Mouse (Mus musculus): ENCODE measurements at regions not wholly inside any gene's neighbourhood (a gene's known extent, or its start where the extent isn't known, plus 50 kb on each side); places are given as distances from the start of the nearest gene placed in this dataset.

DNA sequence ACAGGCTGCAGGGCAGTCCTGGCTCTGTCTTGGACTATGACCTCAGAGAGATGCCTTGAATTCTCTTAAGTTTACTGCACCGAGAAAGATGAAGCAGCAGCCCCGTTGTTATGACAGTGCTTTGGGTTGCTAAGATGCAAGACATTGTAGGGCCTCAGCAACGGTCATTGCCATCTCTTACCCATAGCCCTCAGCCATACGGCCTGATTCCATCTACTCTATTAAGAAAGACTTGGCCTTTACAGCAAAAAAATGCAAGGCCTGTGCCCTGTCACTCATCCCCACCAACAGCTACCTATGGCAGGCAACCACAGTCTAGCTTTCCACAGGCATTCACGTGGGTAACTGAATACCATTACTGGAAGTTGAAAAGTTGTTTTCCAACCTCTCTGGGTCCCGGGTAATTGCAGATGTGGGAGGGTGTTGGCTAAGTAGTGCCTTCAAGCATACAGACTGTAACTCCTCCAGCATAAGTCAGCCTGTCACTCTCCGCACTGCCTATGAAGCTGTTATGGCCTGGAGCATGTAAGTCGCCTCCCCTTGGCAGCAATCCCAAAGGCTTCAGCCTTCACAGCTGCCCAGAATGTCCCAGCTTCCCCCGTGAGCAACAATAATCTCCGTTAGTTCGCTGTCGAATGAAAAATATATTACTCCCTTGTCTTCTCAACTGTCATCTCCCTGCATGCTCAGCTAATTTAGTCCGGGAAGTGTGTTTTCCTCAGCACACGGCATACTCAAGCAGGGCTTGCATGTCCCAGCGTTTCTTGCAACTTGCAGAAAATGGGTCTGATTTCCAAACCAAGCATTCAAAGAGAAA lies 112.3 kb upstream of the Snx19 start:
- Histone ChIP-seq H3K27ac (ENCODE audit: low read depth) (peak overlapping the region; percentile 35; the same call in 1 of the 2 replicates), H3K9ac (replicated peaks; ENCODE audit: low read depth, low read length) (peak overlapping the region; percentile 47), H3K4me1 (ENCODE audit: control insufficient read depth, insufficient read depth) (peaks cover 9% of the 10 kb centered on the region; the same call in 1 of the 2 replicates), H3K9me3 (replicated peaks; ENCODE audit: control insufficient read depth, low read length) (no peaks in the 10 kb centered on the region), H3K4me3 (ENCODE audit: low read depth, low read length) (peak overlapping the region; percentile 30), H3K27me3 (ENCODE audit: control insufficient read depth, insufficient read depth, low read length) (no peaks in the 10 kb centered on the region), H3K36me3 (replicated peaks; ENCODE audit: control insufficient read depth, insufficient read depth, low read length) (no peaks in the 10 kb centered on the region), H3K4me2 (ENCODE audit: low read depth, low read length) (peak overlapping the region; percentile 63)
- 31% methylated on average over 15 of the region's 15 CpGs for WGBS
- DNase-seq (ENCODE audit: low spot score) (peak; percentile 73), ATAC-seq (ENCODE audit: insufficient read depth, low read depth) (peak; percentile 84)
- TF ChIP-seq EP300 (IDR thresholded peaks at IDR 0.05; ENCODE audit: low read depth) (no peak), CTCF (IDR thresholded peaks at IDR 0.05; ENCODE audit: low read depth) (no peak)

DNA sequence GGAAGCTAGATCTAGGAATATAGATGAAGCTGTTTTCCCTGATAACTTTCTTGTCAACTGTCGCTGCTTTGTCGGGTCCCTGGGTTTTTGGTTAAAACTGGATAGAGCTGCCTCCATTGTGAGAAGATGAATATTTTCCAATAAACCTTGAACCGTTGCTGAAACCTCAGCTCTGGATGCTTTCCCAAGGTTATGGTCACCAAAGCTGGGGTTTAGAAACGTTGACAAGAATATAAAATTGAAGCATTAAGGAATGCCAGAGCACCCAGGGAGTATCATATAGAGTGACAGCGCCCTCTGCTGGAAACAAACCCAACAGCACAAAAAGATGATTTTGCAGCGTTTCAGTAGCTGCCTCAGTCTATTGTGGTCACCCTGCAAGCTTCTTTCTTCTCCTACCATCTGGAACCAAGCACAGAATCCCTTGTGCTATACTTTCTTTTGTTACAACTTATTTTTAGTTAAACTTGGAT lies 111.7 kb upstream of the Snx19 start:
- DNase-seq (ENCODE audit: low spot score) (peak; percentile 59), ATAC-seq (ENCODE audit: insufficient read depth, low read depth) (0 out of 2 replicates have a peak, but pooled peaks have one; percentile 33)
- no peaks in the 10 kb centered on the region for H3K27me3 ChIP-seq (ENCODE audit: control insufficient read depth, insufficient read depth, low read length)
- peak overlapping the region; percentile 63 for H3K4me2 ChIP-seq (ENCODE audit: low read depth, low read length)
- peak; percentile 60 for TF ChIP-seq CTCF (IDR thresholded peaks at IDR 0.05; ENCODE audit: low read depth)
- no peak for TF ChIP-seq EP300 (IDR thresholded peaks at IDR 0.05; ENCODE audit: low read depth)
- WGBS, result 30% methylated on average over 6 of the region's 6 CpGs
- peak overlapping the region; percentile 30 for H3K4me3 ChIP-seq (ENCODE audit: low read depth, low read length)
- H3K4me1 ChIP-seq (ENCODE audit: control insufficient read depth, insufficient read depth), result peaks cover 9% of the 10 kb centered on the region; the same call in 1 of the 2 replicates
- no peaks in the 10 kb centered on the region for H3K9me3 ChIP-seq (replicated peaks; ENCODE audit: control insufficient read depth, low read length)
- H3K9ac ChIP-seq (replicated peaks; ENCODE audit: low read depth, low read length), result peak overlapping the region; percentile 47
- peak overlapping the region; percentile 35; the same call in 1 of the 2 replicates for H3K27ac ChIP-seq (ENCODE audit: low read depth)
- no peaks in the 10 kb centered on the region for H3K36me3 ChIP-seq (replicated peaks; ENCODE audit: control insufficient read depth, insufficient read depth, low read length)

DNA sequence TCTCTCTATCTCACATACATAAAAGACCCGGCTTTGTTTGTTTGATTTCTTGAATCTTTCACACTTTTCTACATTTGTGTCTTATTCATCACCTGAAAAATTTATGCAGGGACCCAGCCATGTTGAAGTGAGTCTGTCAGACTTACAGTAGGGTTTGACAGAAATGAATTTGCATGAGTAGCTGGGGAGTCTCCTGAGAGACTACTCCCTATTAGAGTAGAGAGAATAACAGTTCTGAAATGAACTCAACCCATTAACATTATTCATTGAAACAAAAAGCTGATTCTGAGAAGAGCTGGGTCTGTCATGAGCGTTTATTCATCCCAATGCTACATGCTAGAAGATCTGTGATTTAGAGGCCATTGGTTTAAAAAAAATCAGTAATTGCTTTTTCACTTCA lies 82.0 kb upstream of the Snx19 start:
- no peak for ATAC-seq (ENCODE audit: insufficient read depth, low read depth)

GRCm38 (mm10) chr9:30353965-30354364 lies 72.9 kb upstream of the Snx19 start:
- ATAC-seq (ENCODE audit: insufficient read depth, low read depth), result no peak
- no peak for TF ChIP-seq EP300 (IDR thresholded peaks at IDR 0.05; ENCODE audit: low read depth)
- no peak for TF ChIP-seq CTCF (IDR thresholded peaks at IDR 0.05; ENCODE audit: low read depth)

More for the DNA sequence above, 82.0 kb upstream of the Snx19 start:
- Histone ChIP-seq H3K9me3 (replicated peaks; ENCODE audit: control insufficient read depth, low read length) (no peaks in the 10 kb centered on the region), H3K4me3 (ENCODE audit: low read depth, low read length) (no peak overlapping the region), H3K4me1 (ENCODE audit: control insufficient read depth, insufficient read depth) (no peaks in the 10 kb centered on the region), H3K27me3 (ENCODE audit: control insufficient read depth, insufficient read depth, low read length) (no peaks in the 10 kb centered on the region), H3K27ac (ENCODE audit: low read depth) (no peak overlapping the region), H3K4me2 (ENCODE audit: low read depth, low read length) (no peak overlapping the region), H3K36me3 (replicated peaks; ENCODE audit: control insufficient read depth, insufficient read depth, low read length) (no peaks in the 10 kb centered on the region), H3K9ac (replicated peaks; ENCODE audit: low read depth, low read length) (no peak overlapping the region)
- TF ChIP-seq CTCF (IDR thresholded peaks at IDR 0.05; ENCODE audit: low read depth) (no peak), EP300 (IDR thresholded peaks at IDR 0.05; ENCODE audit: low read depth) (no peak)
- WGBS, result 76% methylated on average over 2 of the region's 2 CpGs
- no peak for DNase-seq (ENCODE audit: low spot score)

GRCm38 (mm10) chr9:30355642-30356041 lies 71.3 kb upstream of the Snx19 start:
- Histone ChIP-seq H3K4me2 (ENCODE audit: low read depth, low read length) (no peak overlapping the region), H3K4me3 (ENCODE audit: low read depth, low read length) (no peak overlapping the region), H3K4me1 (ENCODE audit: control insufficient read depth, insufficient read depth) (no peaks in the 10 kb centered on the region; the same call in 1 of the 2 replicates), H3K36me3 (replicated peaks; ENCODE audit: control insufficient read depth, insufficient read depth, low read length) (no peaks in the 10 kb centered on the region), H3K27me3 (ENCODE audit: control insufficient read depth, insufficient read depth, low read length) (no peaks in the 10 kb centered on the region), H3K9ac (replicated peaks; ENCODE audit: low read depth, low read length) (no peak overlapping the region), H3K27ac (ENCODE audit: low read depth) (no peak overlapping the region), H3K9me3 (replicated peaks; ENCODE audit: control insufficient read depth, low read length) (no peaks in the 10 kb centered on the region)
- TF ChIP-seq EP300 (IDR thresholded peaks at IDR 0.05; ENCODE audit: low read depth) (no peak), CTCF (IDR thresholded peaks at IDR 0.05; ENCODE audit: low read depth) (no peak)
- 28% methylated on average over 2 of the region's 2 CpGs for WGBS
- ATAC-seq (ENCODE audit: insufficient read depth, low read depth) (no peak), DNase-seq (ENCODE audit: low spot score) (no peak)

More at GRCm38 (mm10) chr9:30353965-30354364, 72.9 kb upstream of the Snx19 start:
- Histone ChIP-seq H3K9me3 (replicated peaks; ENCODE audit: control insufficient read depth, low read length) (no peaks in the 10 kb centered on the region), H3K9ac (replicated peaks; ENCODE audit: low read depth, low read length) (no peak overlapping the region), H3K27me3 (ENCODE audit: control insufficient read depth, insufficient read depth, low read length) (no peaks in the 10 kb centered on the region), H3K4me1 (ENCODE audit: control insufficient read depth, insufficient read depth) (no peaks in the 10 kb centered on the region; the same call in 1 of the 2 replicates), H3K4me3 (ENCODE audit: low read depth, low read length) (no peak overlapping the region), H3K36me3 (replicated peaks; ENCODE audit: control insufficient read depth, insufficient read depth, low read length) (no peaks in the 10 kb centered on the region), H3K27ac (ENCODE audit: low read depth) (no peak overlapping the region), H3K4me2 (ENCODE audit: low read depth, low read length) (no peak overlapping the region)
- WGBS, result 81% methylated on average over 4 of the region's 4 CpGs
- DNase-seq (ENCODE audit: low spot score), result no peak
